Mouse (Mus musculus): Measurements from ENCODE around the gene Cux2. TPM values are rescaled to one million over a fixed set of nuclear protein-coding genes. Genes with fewer than 3 reads are reported as not detected.

The Cux2 gene
- polyA plus RNA-seq (2016; fragmentation: Nextera tagmentation; extraction: Ambion mirVana): 4.5 and 12.0 TPM in 2 replicates

GRCm38 (mm10) chr5:122050017-122050831 is at the start of gene Cux2:
Cux2 (minus strand) TSS chr5:122050102.
- Histone ChIP-seq H3K9me3 (no peaks in the 10 kb centered on the region), H3K27me3 (ENCODE audit: insufficient read depth, poor library complexity, severe bottlenecking) (peaks cover 85% of the 10 kb centered on the region), H3K27ac (peak within 1 kb of the TSS; percentile 95), H3K4me1 (replicated peaks) (peaks cover 65% of the 10 kb centered on the region), H3K4me3 (peak within 1 kb of the TSS; percentile 78), H3K36me3 (no peaks in the 10 kb centered on the region)
- under 1% methylated on average over 90 of the region's 90 CpGs for WGBS
- DNase-seq (ENCODE audit: low spot score): peak; percentile 82

GRCm38 (mm10) chr5:122094439-122094838 is 44.5 kb upstream of the Cux2 start:
- Histone ChIP-seq H3K9me3 (no peaks in the 10 kb centered on the region), H3K4me3 (no peak overlapping the region), H3K36me3 (no peaks in the 10 kb centered on the region), H3K27me3 (ENCODE audit: insufficient read depth, poor library complexity, severe bottlenecking) (peaks cover 6% of the 10 kb centered on the region; the same call in 1 of the 2 replicates), H3K27ac (no peak overlapping the region), H3K4me1 (replicated peaks) (peaks cover 21% of the 10 kb centered on the region)
- DNase-seq (ENCODE audit: low spot score): no peak
- 88% methylated on average over 10 of the region's 10 CpGs for WGBS

GRCm38 (mm10) chr5:122093734-122094133 is 43.8 kb upstream of the Cux2 start:
- Histone ChIP-seq H3K9me3 (no peaks in the 10 kb centered on the region), H3K4me3 (no peak overlapping the region), H3K27me3 (ENCODE audit: insufficient read depth, poor library complexity, severe bottlenecking) (peaks cover 6% of the 10 kb centered on the region; the same call in 1 of the 2 replicates), H3K36me3 (no peaks in the 10 kb centered on the region), H3K4me1 (replicated peaks) (peaks cover 20% of the 10 kb centered on the region), H3K27ac (no peak overlapping the region)
- DNase-seq (ENCODE audit: low spot score): no peak
- 88% methylated on average over 14 of the region's 14 CpGs for WGBS

GRCm38 (mm10) chr5:122092794-122093193 is 42.9 kb upstream of the Cux2 start:
- DNase-seq (ENCODE audit: low spot score): no peak
- Histone ChIP-seq H3K27ac (no peak overlapping the region; the same call in 1 of the 2 replicates), H3K4me3 (no peak overlapping the region), H3K4me1 (replicated peaks) (peaks cover 16% of the 10 kb centered on the region), H3K27me3 (ENCODE audit: insufficient read depth, poor library complexity, severe bottlenecking) (no peaks in the 10 kb centered on the region), H3K9me3 (no peaks in the 10 kb centered on the region), H3K36me3 (no peaks in the 10 kb centered on the region)
- 52% methylated on average over 11 of the region's 11 CpGs for WGBS

- no peaks in the 10 kb centered on the region for H3K27me3 ChIP-seq (ENCODE audit: insufficient read depth, poor library complexity, severe bottlenecking)
- H3K36me3 ChIP-seq: no peaks in the 10 kb centered on the region
- H3K9me3 ChIP-seq: no peaks in the 10 kb centered on the region
- peaks cover 16% of the 10 kb centered on the region for H3K4me1 ChIP-seq (replicated peaks)
- DNase-seq (ENCODE audit: low spot score): peak; percentile 80
- H3K27ac ChIP-seq: no peak overlapping the region
- H3K4me3 ChIP-seq: no peak overlapping the region
- WGBS: 16% methylated on average over 15 of the region's 15 CpGs
These were observed 41.2 kb upstream of the Cux2 start for GRCm38 (mm10) chr5:122091070-122091469.

GRCm38 (mm10) chr5:122089664-122090063 is 39.8 kb upstream of the Cux2 start:
- Histone ChIP-seq H3K27ac (no peak overlapping the region), H3K27me3 (ENCODE audit: insufficient read depth, poor library complexity, severe bottlenecking) (no peaks in the 10 kb centered on the region), H3K36me3 (no peaks in the 10 kb centered on the region), H3K9me3 (no peaks in the 10 kb centered on the region), H3K4me3 (no peak overlapping the region), H3K4me1 (replicated peaks) (peaks cover 16% of the 10 kb centered on the region)
- DNase-seq (ENCODE audit: low spot score): no peak
- WGBS: 80% methylated on average over 8 of the region's 8 CpGs

- H3K36me3 ChIP-seq: no peaks in the 10 kb centered on the region
- no peaks in the 10 kb centered on the region for H3K9me3 ChIP-seq
- peak; percentile 88 for DNase-seq (ENCODE audit: low spot score)
- WGBS: 7% methylated on average over 5 of the region's 5 CpGs
- H3K4me3 ChIP-seq: no peak overlapping the region
- peaks cover 16% of the 10 kb centered on the region for H3K4me1 ChIP-seq (replicated peaks)
- no peak overlapping the region for H3K27ac ChIP-seq
- no peaks in the 10 kb centered on the region for H3K27me3 ChIP-seq (ENCODE audit: insufficient read depth, poor library complexity, severe bottlenecking)
These were observed 39.0 kb upstream of the Cux2 start for GRCm38 (mm10) chr5:122088917-122089316.

GRCm38 (mm10) chr5:122086121-122086520 is 36.2 kb upstream of the Cux2 start:
- no peaks in the 10 kb centered on the region for H3K9me3 ChIP-seq
- H3K27me3 ChIP-seq (ENCODE audit: insufficient read depth, poor library complexity, severe bottlenecking): no peaks in the 10 kb centered on the region
- H3K4me3 ChIP-seq: no peak overlapping the region
- H3K27ac ChIP-seq: no peak overlapping the region
- no peaks in the 10 kb centered on the region for H3K36me3 ChIP-seq
- 82% methylated on average over 3 of the region's 3 CpGs for WGBS
- no peak for DNase-seq (ENCODE audit: low spot score)
- H3K4me1 ChIP-seq (replicated peaks): 0 out of 2 replicates have a peak, but pooled peaks cover 2% of the 10 kb centered on the region

- no peak for DNase-seq (ENCODE audit: low spot score)
- H3K27ac ChIP-seq: no peak overlapping the region
- no peak overlapping the region for H3K4me3 ChIP-seq
- H3K9me3 ChIP-seq: no peaks in the 10 kb centered on the region
- H3K27me3 ChIP-seq (ENCODE audit: insufficient read depth, poor library complexity, severe bottlenecking): no peaks in the 10 kb centered on the region
- H3K4me1 ChIP-seq (replicated peaks): no peaks in the 10 kb centered on the region
- 84% methylated on average over 7 of the region's 7 CpGs for WGBS
- H3K36me3 ChIP-seq: no peaks in the 10 kb centered on the region
These were observed 35.4 kb upstream of the Cux2 start for GRCm38 (mm10) chr5:122085291-122085690.

- H3K27me3 ChIP-seq (ENCODE audit: insufficient read depth, poor library complexity, severe bottlenecking): no peaks in the 10 kb centered on the region
- DNase-seq (ENCODE audit: low spot score): no peak
- H3K9me3 ChIP-seq: peaks cover 3% of the 10 kb centered on the region; the same call in 1 of the 2 replicates
- no peaks in the 10 kb centered on the region for H3K4me1 ChIP-seq (replicated peaks)
- WGBS: 75% methylated on average over 3 of the region's 3 CpGs
- H3K36me3 ChIP-seq: no peaks in the 10 kb centered on the region
- H3K4me3 ChIP-seq: no peak overlapping the region
- H3K27ac ChIP-seq: no peak overlapping the region
These were observed 34.6 kb upstream of the Cux2 start for GRCm38 (mm10) chr5:122084470-122084869.

GRCm38 (mm10) chr5:122083282-122083681 is 33.4 kb upstream of the Cux2 start:
- Histone ChIP-seq H3K9me3 (peaks cover 3% of the 10 kb centered on the region; the same call in 1 of the 2 replicates), H3K4me1 (replicated peaks) (no peaks in the 10 kb centered on the region), H3K27me3 (ENCODE audit: insufficient read depth, poor library complexity, severe bottlenecking) (no peaks in the 10 kb centered on the region), H3K36me3 (no peaks in the 10 kb centered on the region), H3K27ac (no peak overlapping the region), H3K4me3 (no peak overlapping the region)
- WGBS: 96% methylated on average over 2 of the region's 2 CpGs
- no peak for DNase-seq (ENCODE audit: low spot score)

GRCm38 (mm10) chr5:122081471-122081870 is 31.6 kb upstream of the Cux2 start:
- Histone ChIP-seq H3K4me1 (replicated peaks) (no peaks in the 10 kb centered on the region), H3K9me3 (peaks cover 3% of the 10 kb centered on the region; the same call in 1 of the 2 replicates), H3K36me3 (no peaks in the 10 kb centered on the region), H3K27me3 (ENCODE audit: insufficient read depth, poor library complexity, severe bottlenecking) (no peaks in the 10 kb centered on the region), H3K27ac (no peak overlapping the region), H3K4me3 (no peak overlapping the region)
- DNase-seq (ENCODE audit: low spot score): no peak
- 89% methylated on average over 13 of the region's 13 CpGs for WGBS

- WGBS: 87% methylated on average over 11 of the region's 11 CpGs
- DNase-seq (ENCODE audit: low spot score): no peak
These were observed 31.0 kb upstream of the Cux2 start for GRCm38 (mm10) chr5:122080930-122081329.

More at GRCm38 (mm10) chr5:122080930-122081329, 31.0 kb upstream of the Cux2 start:
- no peaks in the 10 kb centered on the region for H3K36me3 ChIP-seq
- no peak overlapping the region for H3K27ac ChIP-seq
- no peak overlapping the region for H3K4me3 ChIP-seq
- peaks cover 3% of the 10 kb centered on the region; the same call in 1 of the 2 replicates for H3K9me3 ChIP-seq
- no peaks in the 10 kb centered on the region for H3K4me1 ChIP-seq (replicated peaks)
- no peaks in the 10 kb centered on the region for H3K27me3 ChIP-seq (ENCODE audit: insufficient read depth, poor library complexity, severe bottlenecking)
